Mouse (Mus musculus) neural tube, embryonic 15.5 days (tissue): Measurements from ENCODE around the gene Fam206a. TPM values are rescaled to one million over a fixed set of nuclear protein-coding genes. Genes with fewer than 3 reads are reported as not detected.

Experiments
- ATAC-seq: fragments of 200-750 bp; cut with Nextera tagmentation; 2 replicates; pipeline ENCODE4 v1.8.0; 2017; ENCODE audit warnings: mild to moderate bottlenecking, moderate TSS enrichment, moderate library complexity; ENCODE audit not compliant: low FRiP score
- H3K27ac ChIP-seq: fragments of 300-500 bp; sonication (generic); replicated peaks from 2 replicates; pipeline ENCODE4 v1.5.1; 2015; ENCODE audit warnings: mild to moderate bottlenecking, inconsistent platforms
- H3K27me3 ChIP-seq: fragments of 300-500 bp; sonication (generic); replicated peaks from 2 replicates; pipeline ENCODE4 v1.6.1; 2015; ENCODE audit warnings: inconsistent platforms
- H3K36me3 ChIP-seq: fragments of 300-500 bp; sonication (generic); 2 replicates; pipeline ENCODE4 v1.6.1; 2015; ENCODE audit warnings: inconsistent platforms
- H3K4me1 ChIP-seq: fragments of 300-500 bp; sonication (generic); 2 replicates; pipeline ENCODE4 v1.6.1; 2015; ENCODE audit warnings: inconsistent platforms
- H3K4me2 ChIP-seq: fragments of 300-500 bp; sonication (generic); 2 replicates; pipeline ENCODE4 v1.6.1; 2015; ENCODE audit warnings: inconsistent platforms, mild to moderate bottlenecking, moderate library complexity
- H3K4me3 ChIP-seq: fragments of 300-500 bp; sonication (generic); replicated peaks from 2 replicates; pipeline ENCODE4 v1.5.1; 2015; ENCODE audit warnings: mild to moderate bottlenecking, inconsistent platforms
- H3K9ac ChIP-seq: fragments of 300-500 bp; sonication (generic); replicated peaks from 2 replicates; pipeline ENCODE4 v1.6.1; 2015; ENCODE audit warnings: mild to moderate bottlenecking, inconsistent platforms
- H3K9me3 ChIP-seq: fragments of 300-500 bp; sonication (generic); replicated peaks from 2 replicates; pipeline ENCODE4 v1.6.1; 2016; ENCODE audit warnings: inconsistent platforms
- WGBS: fragments of 180-500 bp; shearing (Covaris S2); methylation state at CpG from one replicate; pipeline ENCODE4 v1.1.7; 2015; ENCODE audit warnings: mixed read lengths; 5-methylcytosine and 5-hydroxymethylcytosine counted together
- polyA plus RNA-seq: library from polyadenylated mRNA; unstranded; fragments of >200 nt; fragmentation: Nextera tagmentation; extraction: Ambion mirVana; gene quantifications from 2 replicates; pipeline ENCODE4 v1.2.1, GENCODE M21; 2015

The Fam206a gene
- polyA plus RNA-seq, result 13.3 and 16.5 TPM in 2 replicates

GRCm38 (mm10) chr4:56801907-56802668 is at the start of gene Fam206a, which contains the start of gene Elp1:
Fam206a (plus strand) TSS chr4:56802345.
Elp1 (minus strand) TSS chr4:56802331.
- peak; percentile 98 for ATAC-seq
- peak within 1 kb of the TSS; percentile 67 for H3K4me3 ChIP-seq
- peak within 1 kb of the TSS; percentile 93 for H3K27ac ChIP-seq
- H3K4me2 ChIP-seq, result peak within 1 kb of the TSS; percentile 87
- no peaks in the 10 kb centered on the region for H3K27me3 ChIP-seq
- peaks cover 31% of the 10 kb centered on the region for H3K4me1 ChIP-seq
- no peaks in the 10 kb centered on the region for H3K9me3 ChIP-seq
- peaks cover 39% of the 10 kb centered on the region for H3K36me3 ChIP-seq
- peak within 1 kb of the TSS; percentile 84 for H3K9ac ChIP-seq
- 0% methylated on average over 72 of the region's 72 CpGs for WGBS

- H3K4me3 ChIP-seq, result no peak overlapping the region
- H3K36me3 ChIP-seq, result peaks cover 90% of the 10 kb centered on the region
- H3K4me1 ChIP-seq, result no peaks in the 10 kb centered on the region
- no peaks in the 10 kb centered on the region for H3K9me3 ChIP-seq
- H3K9ac ChIP-seq, result no peak overlapping the region
- 91% methylated on average over 5 of the region's 5 CpGs for WGBS
- H3K4me2 ChIP-seq, result no peak overlapping the region
- H3K27ac ChIP-seq, result no peak overlapping the region
- H3K27me3 ChIP-seq, result no peaks in the 10 kb centered on the region
- ATAC-seq, result no peak
These were observed 46.1 kb upstream of the Fam206a start for GRCm38 (mm10) chr4:56756021-56756420.

- Histone ChIP-seq H3K9ac (no peak overlapping the region), H3K9me3 (no peaks in the 10 kb centered on the region), H3K27me3 (no peaks in the 10 kb centered on the region), H3K4me1 (no peaks in the 10 kb centered on the region), H3K4me3 (no peak overlapping the region), H3K4me2 (no peak overlapping the region), H3K36me3 (peaks cover 90% of the 10 kb centered on the region), H3K27ac (no peak overlapping the region)
- no peak for ATAC-seq
- whole genome bisulfite sequencing, result 96% methylated on average over 10 of the region's 10 CpGs
These were observed 45.1 kb upstream of the Fam206a start for GRCm38 (mm10) chr4:56756966-56757600.

- Histone ChIP-seq H3K9me3 (no peaks in the 10 kb centered on the region), H3K9ac (no peak overlapping the region), H3K27ac (no peak overlapping the region), H3K36me3 (peaks cover 95% of the 10 kb centered on the region), H3K27me3 (no peaks in the 10 kb centered on the region), H3K4me2 (no peak overlapping the region), H3K4me1 (no peaks in the 10 kb centered on the region), H3K4me3 (no peak overlapping the region)
- no peak for ATAC-seq
- 96% methylated on average over 1 of the region's 1 CpGs for WGBS
These were observed 44.5 kb upstream of the Fam206a start for GRCm38 (mm10) chr4:56757693-56758092.

- peaks cover 89% of the 10 kb centered on the region for H3K36me3 ChIP-seq
- 79% methylated on average over 5 of the region's 5 CpGs for WGBS
- ATAC-seq, result no peak
These were observed 34.3 kb upstream of the Fam206a start for GRCm38 (mm10) chr4:56767861-56768284.

GRCm38 (mm10) chr4:56768913-56769312 is 33.2 kb upstream of the Fam206a start:
- H3K36me3 ChIP-seq, result peaks cover 94% of the 10 kb centered on the region
- no peak overlapping the region for H3K4me3 ChIP-seq
- 91% methylated on average over 7 of the region's 7 CpGs for WGBS
- no peaks in the 10 kb centered on the region for H3K9me3 ChIP-seq
- H3K27ac ChIP-seq, result no peak overlapping the region
- no peak overlapping the region for H3K9ac ChIP-seq
- H3K4me1 ChIP-seq, result no peaks in the 10 kb centered on the region
- ATAC-seq, result no peak
- H3K27me3 ChIP-seq, result no peaks in the 10 kb centered on the region
- no peak overlapping the region for H3K4me2 ChIP-seq

More at GRCm38 (mm10) chr4:56767861-56768284, 34.3 kb upstream of the Fam206a start:
- H3K27ac ChIP-seq, result no peak overlapping the region
- no peak overlapping the region for H3K9ac ChIP-seq
- no peaks in the 10 kb centered on the region for H3K4me1 ChIP-seq
- no peaks in the 10 kb centered on the region for H3K9me3 ChIP-seq
- H3K27me3 ChIP-seq, result no peaks in the 10 kb centered on the region
- H3K4me3 ChIP-seq, result no peak overlapping the region
- no peak overlapping the region for H3K4me2 ChIP-seq

- no peak overlapping the region for H3K9ac ChIP-seq
- no peaks in the 10 kb centered on the region for H3K27me3 ChIP-seq
- no peaks in the 10 kb centered on the region for H3K4me1 ChIP-seq
- WGBS, result 67% methylated on average over 1 of the region's 1 CpGs
- no peak overlapping the region for H3K4me2 ChIP-seq
- no peak overlapping the region for H3K4me3 ChIP-seq
- peaks cover 90% of the 10 kb centered on the region for H3K36me3 ChIP-seq
- ATAC-seq, result no peak
- no peak overlapping the region for H3K27ac ChIP-seq
- no peaks in the 10 kb centered on the region for H3K9me3 ChIP-seq
These were observed 31.1 kb upstream of the Fam206a start for GRCm38 (mm10) chr4:56771065-56771464.

GRCm38 (mm10) chr4:56791373-56791772 is 10.8 kb upstream of the Fam206a start:
- Histone ChIP-seq H3K27ac (no peak overlapping the region), H3K4me2 (no peak overlapping the region), H3K9me3 (no peaks in the 10 kb centered on the region), H3K27me3 (no peaks in the 10 kb centered on the region), H3K4me3 (no peak overlapping the region), H3K4me1 (no peaks in the 10 kb centered on the region), H3K9ac (no peak overlapping the region), H3K36me3 (peaks cover 88% of the 10 kb centered on the region)
- 51% methylated on average over 1 of the region's 1 CpGs for WGBS
- ATAC-seq, result no peak

GRCm38 (mm10) chr4:56802669-56803150 is 565 bp downstream of the Fam206a start:
- peaks cover 31% of the 10 kb centered on the region for H3K4me1 ChIP-seq
- peaks cover 40% of the 10 kb centered on the region for H3K36me3 ChIP-seq
- peak overlapping the region; percentile 67 for H3K4me3 ChIP-seq
- peak overlapping the region; percentile 87 for H3K4me2 ChIP-seq
- peak overlapping the region; percentile 93 for H3K27ac ChIP-seq
- WGBS, result 2% methylated on average over 25 of the region's 25 CpGs
- no peaks in the 10 kb centered on the region for H3K9me3 ChIP-seq
- H3K27me3 ChIP-seq, result no peaks in the 10 kb centered on the region
- no peak; the same call in 1 of the 2 replicates for ATAC-seq
- peak overlapping the region; percentile 84 for H3K9ac ChIP-seq

- no peak overlapping the region for H3K9ac ChIP-seq
- no peak overlapping the region for H3K4me3 ChIP-seq
- 82% methylated on average over 4 of the region's 4 CpGs for WGBS
- peaks cover 53% of the 10 kb centered on the region for H3K36me3 ChIP-seq
- no peaks in the 10 kb centered on the region for H3K9me3 ChIP-seq
- no peak overlapping the region for H3K27ac ChIP-seq
- no peak overlapping the region for H3K4me2 ChIP-seq
- peaks cover 4% of the 10 kb centered on the region for H3K4me1 ChIP-seq
- no peak for ATAC-seq
- H3K27me3 ChIP-seq, result no peaks in the 10 kb centered on the region
These were observed 6.9 kb downstream of the Fam206a start for GRCm38 (mm10) chr4:56809050-56809449.

GRCm38 (mm10) chr4:56811642-56812041 is 9.5 kb downstream of the Fam206a start:
- no peak for ATAC-seq
- no peaks in the 10 kb centered on the region for H3K27me3 ChIP-seq
- H3K36me3 ChIP-seq, result peaks cover 54% of the 10 kb centered on the region
- no peaks in the 10 kb centered on the region for H3K4me1 ChIP-seq
- no peak overlapping the region for H3K4me2 ChIP-seq
- no peaks in the 10 kb centered on the region for H3K9me3 ChIP-seq
- no peak overlapping the region for H3K9ac ChIP-seq
- no peak overlapping the region for H3K27ac ChIP-seq
- no peak overlapping the region for H3K4me3 ChIP-seq
- WGBS, result 72% methylated on average over 3 of the region's 3 CpGs

- 78% methylated on average over 4 of the region's 4 CpGs for WGBS
- Histone ChIP-seq H3K27me3 (no peaks in the 10 kb centered on the region), H3K9ac (no peak overlapping the region), H3K9me3 (no peaks in the 10 kb centered on the region), H3K4me1 (no peaks in the 10 kb centered on the region), H3K4me2 (no peak overlapping the region), H3K36me3 (peaks cover 52% of the 10 kb centered on the region), H3K27ac (no peak overlapping the region), H3K4me3 (no peak overlapping the region)
- ATAC-seq, result no peak
These were observed 10.0 kb downstream of the Fam206a start for GRCm38 (mm10) chr4:56812096-56812495.
